Mouse (Mus musculus) gastrocnemius, adult 2 months (tissue): ENCODE results near the gene Myf5. TPM values are rescaled to one million over a fixed set of nuclear protein-coding genes. Genes with fewer than 3 reads are reported as not detected.

Source experiments
- DNase-seq: peaks from one replicate; pipeline ENCODE4 v3.0.0; 2022
- H3K27ac ChIP-seq: fragments of 200-600 bp; 2 replicates; pipeline ENCODE4 v1.8.1; 2022; ENCODE audit warnings: mild to moderate bottlenecking
- H3K4me3 ChIP-seq: fragments of 200-600 bp; 2 replicates; pipeline ENCODE4 v1.8.1; 2022; ENCODE audit warnings: mild to moderate bottlenecking, moderate library complexity
- CTCF ChIP-seq: fragments of 200-600 bp; IDR thresholded peaks from 2 replicates; pipeline ENCODE4 v1.8.1; 2022; ENCODE audit warnings: antibody characterized with exemption, mild to moderate bottlenecking, moderate library complexity
- intact Hi-C: fragments of 180-260 bp; cut with DNase I; formaldehyde crosslinking; loops from one replicate; pipeline ENCODE4 v1.15.1; 2025
- microRNA-seq: library from miRNA; unstranded; fragments of <30 nt; microRNA quantifications from one replicate; pipeline ENCODE4 v1.2.0, GENCODE M21; 2021
- total RNA-seq, 2 experiments: library from RNA; stranded (reverse); gene quantifications; 2 replicates each; pipeline ENCODE4 v1.2.3; 2021

Myf5 gene
- total RNA-seq, 2 experiments from 2014 or later = 1.9 to 2.3 TPM

GRCm38 (mm10) chr10:107492867-107493579 is 7.1 kb upstream of the Myf5 start:
- Histone ChIP-seq H3K4me3 (peak overlapping the region; percentile 81), H3K27ac (peak overlapping the region; percentile 95)
- no peak for TF ChIP-seq CTCF
- intact Hi-C loops = loop anchor here (5.0 kb wide), 1 partner anchor 74 kb away; no protein-coding TSS in a partner anchor
- peak; percentile 33 for DNase-seq

GRCm38 (mm10) chr10:107488654-107489315 is 2.9 kb upstream of the Myf5 start:
- TF ChIP-seq CTCF = no peak
- peak overlapping the region; percentile 9 for H3K4me3 ChIP-seq
- H3K27ac ChIP-seq = peak overlapping the region; percentile 58
- intact Hi-C loops = no loop called here
- no peak for DNase-seq

GRCm38 (mm10) chr10:107486770-107487169 is 836 bp upstream of the Myf5 start:
- peak overlapping the region; percentile 71 for H3K4me3 ChIP-seq
- peak overlapping the region; percentile 79; the same call in 1 of the 2 replicates for H3K27ac ChIP-seq
- DNase-seq = peak; percentile 40
- no peak for TF ChIP-seq CTCF
- intact Hi-C loops = no loop called here

GRCm38 (mm10) chr10:107484050-107484449 is 1.9 kb downstream of the Myf5 start:
- Histone ChIP-seq H3K4me3 (peak overlapping the region; percentile 71), H3K27ac (peak overlapping the region; percentile 79)
- intact Hi-C loops = no loop called here
- DNase-seq = peak; percentile 31
- TF ChIP-seq CTCF = no peak

- DNase-seq = no peak
- Histone ChIP-seq H3K27ac (no peak overlapping the region), H3K4me3 (no peak overlapping the region)
- intact Hi-C loops = no loop called here
- TF ChIP-seq CTCF = peak; percentile 36
Measured at GRCm38 (mm10) chr10:107473497-107473896, 12.4 kb downstream of the Myf5 start.

- no peak for DNase-seq
- TF ChIP-seq CTCF = no peak
- Histone ChIP-seq H3K27ac (no peak overlapping the region), H3K4me3 (no peak overlapping the region)
- intact Hi-C loops = no loop called here
Measured at GRCm38 (mm10) chr10:107471712-107472111, 14.2 kb downstream of the Myf5 start.

GRCm38 (mm10) chr10:107467819-107468218 is 18.1 kb downstream of the Myf5 start:
- TF ChIP-seq CTCF = no peak
- Histone ChIP-seq H3K27ac (no peak overlapping the region), H3K4me3 (no peak overlapping the region)
- intact Hi-C loops = no loop called here
- DNase-seq = no peak

GRCm38 (mm10) chr10:107449496-107450330 is 36.2 kb downstream of the Myf5 start:
- TF ChIP-seq CTCF = no peak
- no peak for DNase-seq
- Histone ChIP-seq H3K4me3 (no peak overlapping the region), H3K27ac (no peak overlapping the region)
- intact Hi-C loops = no loop called here

GRCm38 (mm10) chr10:107442781-107443180 is 43.2 kb downstream of the Myf5 start:
- TF ChIP-seq CTCF = peak; percentile 80
- H3K27ac ChIP-seq = no peak overlapping the region
- no peak for DNase-seq
- H3K4me3 ChIP-seq = no peak overlapping the region
- intact Hi-C loops = loop anchor here (1.0 to 2.0 kb wide), 2 partner anchors 262 to 306 kb away; no protein-coding TSS in a partner anchor

- TF ChIP-seq CTCF = no peak
- no peak for DNase-seq
- intact Hi-C loops = no loop called here
- Histone ChIP-seq H3K27ac (no peak overlapping the region), H3K4me3 (no peak overlapping the region)
Measured at GRCm38 (mm10) chr10:107436967-107437366, 49.0 kb downstream of the Myf5 start.

Small RNA genes within 50 kb of the gene (microRNA-seq; reads per million reads assigned to microRNA genes)
- gene Gm44403 = not detected

Other genes starting within 250 kb of the Myf5 start
- gene Lin7a, start 214.4 kb downstream of the Myf5 start, total RNA-seq = 1 to 10 TPM in 1 of 2 experiments, under 1 TPM in 1; 0.99 to 1.8 TPM
- 100 to 1,000 TPM in 1 of 2 experiments, 10 to 100 TPM in 1; 97.3 to 144 TPM for gene Myf6, start 8.6 kb upstream of the Myf5 start, total RNA-seq
- under 1 TPM; 0.18 to 0.25 TPM for gene Ptprq, start 233.9 kb upstream of the Myf5 start, total RNA-seq